Mouse (Mus musculus): ENCODE data around the gene Galnt16.

GRCm38 (mm10) chr12:80470206-80470605 is 47.9 kb upstream of the Galnt16 start:
- no peak for TF ChIP-seq POLR2A (IDR thresholded peaks at IDR 0.05; ENCODE audit: insufficient read depth, low read depth, low read length)
- TF ChIP-seq CTCF (IDR thresholded peaks at IDR 0.05; ENCODE audit: insufficient read depth, low read depth, low read length): no peak
